20 mouse cellular contexts compared by ENCODE assay signal in the genomic region with DNA sequence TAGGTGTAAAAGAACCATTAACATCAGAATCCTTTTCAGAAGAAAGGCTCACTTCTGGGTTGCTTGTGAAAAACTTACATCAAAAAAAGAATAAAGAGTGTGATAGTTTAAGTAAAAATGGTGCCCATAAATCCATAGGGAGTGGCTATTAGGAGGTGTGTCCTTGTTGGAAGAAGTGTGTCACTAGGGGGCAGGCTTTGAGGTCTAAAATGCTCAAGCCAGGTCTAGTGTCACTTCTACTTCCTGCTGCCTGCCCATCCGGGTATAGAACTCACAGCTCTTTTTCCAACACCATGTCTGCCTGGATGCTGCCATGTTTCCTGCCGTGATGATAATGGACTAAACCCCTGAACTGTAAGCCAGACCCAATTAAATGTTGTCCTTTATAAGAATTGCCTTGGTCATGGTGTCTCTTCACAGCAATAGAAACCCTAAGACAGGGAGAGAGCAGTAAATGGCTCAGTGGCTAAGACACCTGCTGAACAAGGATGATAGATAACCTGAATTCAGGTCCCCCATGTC.
A peak's percentile ranks its signal among the peaks of the same experiment; 100 is the strongest.
DNase-seq lines count a peak whose midpoint lies in the region; ATAC-seq and TF ChIP-seq lines count a peak whose summit lies in the region.
"Had no signal": no experiment of that assay in that cellular context is flagged by ENCODE, and none has a peak within 500 bp of the region (broad histone marks: within the 10 kb centered on the region; RNA-seq: fewer than 3 reads in every experiment).

No protein-coding gene starts in this region.

- TF ChIP-seq CTCF in intestine, postnatal 0 days (IDR thresholded peaks at IDR 0.05; ENCODE audit: low read depth): peak; percentile 5; the same call in 1 of the 2 replicates
- TF ChIP-seq CTCF in lung, postnatal 0 days (IDR thresholded peaks at IDR 0.05): peak; percentile 11; the same call in 1 of the 2 replicates

- no peak for DNase-seq in lung, postnatal 0 days (ENCODE audit: low spot score)
- no peak for DNase-seq in lung, postnatal 14 days
- DNase-seq in ES-CJ7 (ENCODE audit: low read depth, low spot score): peak; percentile 17
- no peak for DNase-seq in MN1 (ENCODE audit: low spot score)
- no peak for DNase-seq in cerebellum, adult 9-11 months
- DNase-seq: cerebellum, adult 8-10 months; gastrocnemius, postnatal 36 days; heart, postnatal 14 days; kidney, postnatal 10 days; right cerebral cortex, postnatal 4 days had no signal

- H3K4me1 ChIP-seq in intestine, postnatal 0 days (replicated peaks; ENCODE audit: control insufficient read depth, insufficient read depth, low read length): no peaks in the 10 kb centered on the region
- no peaks in the 10 kb centered on the region for H3K4me1 ChIP-seq in intestine, embryonic 15.5 days (replicated peaks)
- peaks cover 3% of the 10 kb centered on the region; the same call in 1 of the 2 replicates for H3K4me1 ChIP-seq in lung, postnatal 0 days (ENCODE audit: insufficient read depth, low read depth, low read length)
- H3K4me1 ChIP-seq: embryonic facial prominence, embryonic 12.5 days had no signal

- H3K36me3 ChIP-seq in intestine, postnatal 0 days (ENCODE audit: control insufficient read depth, insufficient read depth): no peaks in the 10 kb centered on the region
- no peaks in the 10 kb centered on the region for H3K36me3 ChIP-seq in intestine, embryonic 15.5 days
- no peaks in the 10 kb centered on the region for H3K36me3 ChIP-seq in lung, postnatal 0 days (ENCODE audit: insufficient read depth, low read length)
- H3K36me3 ChIP-seq: embryonic facial prominence, embryonic 12.5 days; hindbrain, embryonic 12.5 days; limb, embryonic 10.5 days; lung, embryonic 15.5 days had no signal

- H3K27me3 ChIP-seq in intestine, postnatal 0 days (replicated peaks; ENCODE audit: control insufficient read depth, insufficient read depth, low read length): no peaks in the 10 kb centered on the region
- no peaks in the 10 kb centered on the region; the same call in none of the 2 replicates for H3K27me3 ChIP-seq in intestine, embryonic 15.5 days (replicated peaks)
- no peaks in the 10 kb centered on the region for H3K27me3 ChIP-seq in lung, postnatal 0 days (replicated peaks; ENCODE audit: insufficient read depth, low read length)
- H3K27me3 ChIP-seq: embryonic facial prominence, embryonic 12.5 days; hindbrain, embryonic 12.5 days; lung, embryonic 15.5 days had no signal

- TF ChIP-seq EP300 in lung, postnatal 0 days (IDR thresholded peaks at IDR 0.05): no peak

- no peak overlapping the region for H3K4me2 ChIP-seq in intestine, postnatal 0 days (replicated peaks; ENCODE audit: low read depth)
- no peak overlapping the region for H3K4me2 ChIP-seq in intestine, embryonic 15.5 days (replicated peaks)
- no peak overlapping the region for H3K4me2 ChIP-seq in lung, postnatal 0 days (replicated peaks; ENCODE audit: low read depth, low read length)
- H3K4me2 ChIP-seq: embryonic facial prominence, embryonic 12.5 days; heart, embryonic 11.5 days; hindbrain, embryonic 12.5 days; lung, embryonic 15.5 days had no signal

- H3K9me3 ChIP-seq in intestine, postnatal 0 days (ENCODE audit: control insufficient read depth): no peaks in the 10 kb centered on the region
- no peaks in the 10 kb centered on the region for H3K9me3 ChIP-seq in intestine, embryonic 15.5 days
- no peaks in the 10 kb centered on the region for H3K9me3 ChIP-seq in lung, postnatal 0 days (ENCODE audit: low read length)
- H3K9me3 ChIP-seq: embryonic facial prominence, embryonic 12.5 days; hindbrain, embryonic 12.5 days; limb, embryonic 10.5 days; lung, embryonic 15.5 days had no signal

- no peak overlapping the region for H3K9ac ChIP-seq in intestine, postnatal 0 days (ENCODE audit: low read depth, low read length)
- no peak overlapping the region for H3K9ac ChIP-seq in intestine, embryonic 15.5 days
- no peak overlapping the region for H3K9ac ChIP-seq in lung, postnatal 0 days (replicated peaks; ENCODE audit: low read depth)
- H3K9ac ChIP-seq: embryonic facial prominence, embryonic 12.5 days; hindbrain, embryonic 12.5 days; lung, embryonic 15.5 days had no signal

- H3K27ac ChIP-seq in intestine, postnatal 0 days (ENCODE audit: low read depth, low read length): no peak overlapping the region
- H3K27ac ChIP-seq in intestine, embryonic 15.5 days: no peak overlapping the region
- no peak overlapping the region for H3K27ac ChIP-seq in lung, postnatal 0 days (ENCODE audit: low read length)
- H3K27ac ChIP-seq: embryonic facial prominence, embryonic 12.5 days; hindbrain, embryonic 12.5 days; limb, embryonic 10.5 days; lung, embryonic 15.5 days had no signal

- H3K4me3 ChIP-seq in intestine, postnatal 0 days (ENCODE audit: low read depth, low read length): no peak overlapping the region
- H3K4me3 ChIP-seq in intestine, embryonic 15.5 days (replicated peaks): no peak overlapping the region
- no peak overlapping the region for H3K4me3 ChIP-seq in lung, postnatal 0 days (ENCODE audit: low read depth, low read length)
- H3K4me3 ChIP-seq: embryonic facial prominence, embryonic 12.5 days; erythroblast, embryonic 14.5 days; hindbrain, embryonic 12.5 days; limb, embryonic 10.5 days; lung, embryonic 15.5 days had no signal

- no peak for ATAC-seq in intestine, postnatal 0 days
- ATAC-seq in intestine, embryonic 15.5 days: no peak
- no peak for ATAC-seq in lung, postnatal 0 days
- peak; percentile 60 for ATAC-seq in megakaryocyte, adult 5-6 weeks (ENCODE audit: poor library complexity, severe bottlenecking)
- ATAC-seq: forebrain, embryonic 14.5 days had no signal

- WGBS in intestine, postnatal 0 days: 76% methylated on average over 2 of the region's 2 CpGs
- WGBS in intestine, embryonic 15.5 days: 88% methylated on average over 2 of the region's 2 CpGs
- 78% methylated on average over 2 of the region's 2 CpGs for WGBS in lung, postnatal 0 days
